Mouse (Mus musculus): Measurements from ENCODE around the gene Trmt13.

DNA sequence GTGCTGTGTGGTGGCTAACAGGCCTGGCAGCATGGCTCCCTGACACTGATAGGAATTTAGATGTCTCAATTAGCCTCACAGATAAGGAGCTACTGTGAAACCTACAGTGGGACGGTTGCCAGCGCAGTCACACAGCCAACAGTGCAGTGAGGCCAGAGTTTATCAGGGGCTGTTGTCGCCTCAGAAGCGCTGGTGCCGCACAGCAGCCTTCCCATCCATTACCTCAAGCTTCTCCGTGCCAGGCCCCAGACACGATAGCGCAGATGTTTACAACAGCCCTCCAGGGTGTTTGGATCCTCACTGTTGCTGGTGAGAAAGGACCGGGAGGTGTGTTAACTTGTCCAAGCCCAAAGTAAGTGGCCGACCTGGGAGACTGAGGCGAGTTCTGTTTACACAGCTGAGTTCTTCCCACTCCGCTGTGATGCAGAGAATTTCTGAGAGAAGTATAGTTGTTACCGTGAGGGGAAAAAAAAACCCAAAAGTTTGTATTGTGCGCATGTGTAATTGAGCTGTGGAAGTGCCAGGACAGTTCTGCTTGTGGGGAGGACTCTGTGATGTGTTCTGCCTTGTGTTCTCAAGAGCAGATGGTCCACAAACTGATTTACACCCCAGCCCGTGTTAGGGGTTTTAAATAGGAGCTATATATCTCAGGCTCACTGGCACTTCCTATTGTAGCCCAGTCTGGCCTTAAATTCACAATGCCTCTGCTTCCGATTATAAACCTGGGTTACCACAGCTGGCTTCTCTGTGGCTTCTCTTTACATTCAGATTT lies 77.8 kb downstream of the Trmt13 start:
- TF ChIP-seq CTCF (IDR thresholded peaks at IDR 0.05; ENCODE audit: low read depth) (no peak), EP300 (IDR thresholded peaks at IDR 0.05; ENCODE audit: low read depth) (0 out of 2 replicates have a peak, but pooled peaks have one; percentile 21)
